Mouse (Mus musculus) liver, embryonic 14.5 days (tissue): ENCODE results near the gene Egfl7.

ENCODE experiments used
- CTCF ChIP-seq: IDR thresholded peaks from 2 replicates; pipeline ENCODE4 v1.5.1; 2016; ENCODE audit warnings: antibody characterized with exemption, low read depth, control low read depth
- EP300 ChIP-seq: IDR thresholded peaks from 2 replicates; pipeline ENCODE4 v1.6.1; 2016; ENCODE audit warnings: antibody characterized with exemption, low read depth

DNA sequence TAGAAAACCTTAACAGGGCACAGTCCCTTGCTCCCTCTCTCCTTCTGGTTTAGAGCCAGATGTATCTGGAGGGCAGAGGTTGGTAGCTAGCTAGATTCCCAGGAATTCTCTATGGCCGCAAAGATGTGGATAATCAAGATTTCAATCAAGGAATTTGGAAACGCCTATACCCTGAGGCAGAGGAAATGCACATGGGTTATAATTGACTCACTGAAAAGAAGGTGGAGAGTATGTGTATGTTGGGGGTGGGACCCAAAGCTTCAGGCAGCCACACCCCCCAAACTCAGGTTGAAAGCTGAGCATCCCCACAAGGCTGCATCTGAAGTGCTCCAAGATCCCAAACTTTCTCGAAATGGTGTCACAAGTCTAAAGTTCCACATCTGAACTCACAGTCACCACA lies 18.6 kb downstream of the Egfl7 start:
- TF ChIP-seq CTCF (no peak), EP300 (no peak)
